Mouse (Mus musculus) megakaryocyte, embryonic 14.5 days (primary cell): ENCODE measurements around the gene Fgfr2.

Experiments used
- FLI1 ChIP-seq: IDR thresholded peaks from 2 replicates; pipeline ENCODE4 v1.6.1; 2012; ENCODE audit warnings: low read length, inconsistent platforms, mixed read lengths
- GATA1 ChIP-seq: IDR thresholded peaks from 3 replicates; pipeline ENCODE4 v1.6.1; 2012; ENCODE audit warnings: mixed read lengths, low read length, inconsistent platforms, borderline replicate concordance

- TF ChIP-seq GATA1 (no peak), FLI1 (no peak)
Measured at GRCm38 (mm10) chr7:130553321-130553720, 2569.8 kb downstream of the Fgfr2 start.
